Mouse (Mus musculus) cerebellum, postnatal 25 days (tissue): ENCODE measurements around the gene Siglecg.

ENCODE experiments used
- DNase-seq, 2 experiments: peaks; one replicate each; pipeline ENCODE4 v3.0.0; 2021; ENCODE audit warnings: mixed read lengths in 2 of 2

Gene Siglecg

DNA sequence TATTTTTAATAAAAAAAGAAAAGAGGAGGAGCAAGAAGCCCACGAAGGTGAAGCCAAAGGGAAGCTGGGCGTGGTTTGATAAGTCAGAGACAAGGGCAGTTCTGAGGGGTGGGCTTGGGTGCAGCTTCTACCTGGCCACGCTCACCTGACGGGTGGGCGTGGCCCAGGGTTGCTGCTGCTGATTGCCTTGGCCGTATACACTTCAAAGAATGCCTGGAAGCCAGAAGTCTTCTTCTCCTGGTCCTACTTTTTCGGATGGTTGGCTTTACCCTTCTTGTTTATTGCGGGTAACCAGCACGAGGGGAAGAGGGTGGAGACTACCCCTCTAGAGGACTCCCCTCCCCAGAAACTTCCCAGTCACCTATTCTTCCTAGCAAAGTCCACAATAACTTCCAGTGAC lies 34.7 kb downstream of the Siglecg start:
- DNase-seq, result no peak

DNA sequence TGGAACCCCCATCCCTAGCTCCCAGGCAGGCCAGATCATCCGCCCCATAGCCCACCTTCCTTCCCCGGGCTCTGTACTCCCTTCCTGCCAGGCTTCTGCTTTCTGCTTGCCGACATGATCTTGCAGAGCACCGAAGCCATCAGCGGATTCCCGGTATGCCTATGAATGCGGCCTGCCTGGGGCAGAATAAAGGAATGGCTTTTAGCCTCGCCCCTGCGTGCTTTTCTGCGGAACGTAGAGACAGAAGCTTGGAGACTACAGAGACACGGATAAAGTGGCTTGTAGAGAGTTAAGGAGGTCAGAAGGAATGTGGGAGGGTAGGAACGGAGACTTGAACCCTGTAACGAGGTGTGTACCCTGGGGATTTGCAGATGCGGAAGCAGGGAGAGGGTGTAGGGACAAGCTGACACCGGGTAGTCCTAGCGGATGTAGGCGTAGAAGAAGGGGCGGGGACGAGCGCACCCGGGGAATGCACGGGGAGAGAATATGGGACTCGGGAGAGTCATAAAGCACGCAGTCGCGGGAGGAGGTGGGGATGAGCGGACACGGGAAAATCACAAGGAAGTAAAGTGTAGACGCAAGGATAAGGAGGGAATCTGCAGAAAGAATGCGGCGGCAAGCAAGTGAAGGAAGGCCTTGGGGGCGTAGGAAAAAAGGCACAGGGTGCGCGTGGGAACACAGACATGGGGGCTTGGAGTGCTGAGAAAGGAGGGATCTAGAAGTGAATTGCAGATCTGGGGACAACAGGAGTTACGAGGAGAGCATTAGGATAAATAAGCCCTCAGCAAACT lies 35.3 kb downstream of the Siglecg start:
- DNase-seq, result peak; percentile 62 to 72

DNA sequence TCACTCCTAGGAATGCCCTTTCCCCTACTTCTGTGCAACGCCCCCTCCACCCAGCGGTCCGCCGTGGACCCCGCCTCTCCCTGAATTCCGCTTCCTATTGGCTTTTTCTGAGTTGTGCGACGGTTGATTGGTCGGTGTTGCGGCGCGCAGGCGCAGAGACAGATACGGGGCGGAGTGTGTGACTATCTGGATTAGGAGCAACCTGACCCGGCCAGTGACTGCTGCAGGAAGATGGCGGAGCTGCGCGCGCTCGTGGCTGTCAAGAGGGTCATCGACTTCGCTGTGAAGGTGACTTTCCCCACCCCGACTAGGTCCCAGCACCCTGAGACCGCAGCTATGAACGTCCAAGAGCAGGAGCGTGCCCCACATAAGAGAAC lies 35.9 kb downstream of the Siglecg start, which contains the start of the genes Etfb and Gm45233:
Gene Etfb, plus strand, starts transcription at position 167 of the 377 bp plus-strand sequence.
Gene Gm45233, plus strand, starts transcription at position 212 of the 377 bp plus-strand sequence.
- peak; percentile 93 to 95 for DNase-seq

DNA sequence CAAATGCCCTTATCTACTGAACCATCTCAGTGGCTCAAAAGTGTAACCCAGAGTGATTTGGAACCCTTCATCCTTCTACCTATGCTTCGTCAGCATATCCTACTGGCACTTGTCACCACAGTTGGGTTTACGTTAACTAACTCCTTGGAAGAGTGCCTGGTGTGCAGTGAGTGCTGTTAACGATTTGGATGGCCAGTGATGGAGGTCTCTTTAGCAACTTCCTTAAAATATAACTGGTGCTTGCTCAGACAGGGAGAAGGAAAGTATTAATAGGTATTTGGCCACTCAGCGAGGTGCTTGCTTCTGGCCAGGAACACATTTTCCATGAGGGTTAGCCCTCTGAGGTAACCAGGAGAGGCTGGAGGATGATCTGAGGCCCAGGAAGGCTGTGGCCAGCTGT lies 39.8 kb downstream of the Siglecg start:
- no peak for DNase-seq

DNA sequence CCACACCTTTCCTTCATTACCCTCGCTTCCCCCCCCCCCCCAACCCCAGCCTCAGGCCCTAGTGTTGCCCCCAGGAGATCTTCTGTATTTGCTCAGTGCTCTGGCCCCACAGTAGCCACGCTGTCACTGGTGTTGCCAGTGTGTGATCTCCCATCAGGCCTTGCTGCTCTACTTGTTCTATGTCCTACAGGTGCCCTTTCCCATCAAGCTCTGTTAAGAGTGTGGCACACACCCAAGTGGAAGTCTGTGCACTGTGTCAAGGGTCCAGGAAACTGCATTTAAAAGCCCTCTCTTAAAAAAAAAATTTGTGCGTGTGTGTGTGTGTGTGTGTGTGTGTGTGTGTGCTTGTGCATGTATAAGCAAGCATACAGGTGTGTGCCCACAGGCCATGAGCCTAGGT lies 40.2 kb downstream of the Siglecg start:
- DNase-seq, result no peak

DNA sequence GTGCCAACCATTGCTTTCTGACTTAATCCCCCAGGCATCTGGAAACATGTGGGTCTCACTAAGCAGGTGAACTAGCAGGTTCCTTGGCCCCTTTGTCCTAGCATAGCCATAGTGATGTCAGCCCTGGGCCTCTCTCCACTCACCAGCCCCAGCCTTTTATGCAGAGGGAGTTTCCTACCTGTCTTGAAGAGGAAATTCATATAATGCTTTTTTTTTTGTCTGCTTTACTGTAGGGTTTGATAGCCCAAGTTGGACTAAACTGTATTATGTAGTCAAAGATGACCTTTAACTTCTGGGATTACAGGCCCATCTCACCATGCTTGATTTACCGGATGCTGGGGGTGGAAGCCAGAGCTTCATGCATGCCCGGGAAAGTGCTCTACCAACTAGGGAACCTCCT lies 41.8 kb downstream of the Siglecg start:
- no peak for DNase-seq

DNA sequence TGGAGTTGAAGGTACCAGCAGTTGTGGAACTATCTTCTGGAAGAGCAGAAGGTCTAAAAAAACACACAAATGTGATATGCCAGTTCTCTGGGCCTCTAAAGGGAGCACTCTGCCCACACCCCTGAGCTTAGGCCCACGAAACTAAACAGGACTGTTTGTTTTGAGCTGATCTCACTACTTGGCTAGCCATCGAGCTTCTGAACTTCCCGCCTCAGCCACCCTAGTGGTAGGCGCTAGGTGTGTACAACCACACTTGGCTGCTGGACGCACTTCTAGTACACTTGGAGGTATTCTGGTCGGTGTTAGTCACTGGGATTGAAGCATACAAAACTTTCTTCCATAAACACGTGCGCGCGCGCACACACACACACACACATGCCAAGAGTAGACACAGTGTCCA lies 43.7 kb downstream of the Siglecg start:
- no peak for DNase-seq

DNA sequence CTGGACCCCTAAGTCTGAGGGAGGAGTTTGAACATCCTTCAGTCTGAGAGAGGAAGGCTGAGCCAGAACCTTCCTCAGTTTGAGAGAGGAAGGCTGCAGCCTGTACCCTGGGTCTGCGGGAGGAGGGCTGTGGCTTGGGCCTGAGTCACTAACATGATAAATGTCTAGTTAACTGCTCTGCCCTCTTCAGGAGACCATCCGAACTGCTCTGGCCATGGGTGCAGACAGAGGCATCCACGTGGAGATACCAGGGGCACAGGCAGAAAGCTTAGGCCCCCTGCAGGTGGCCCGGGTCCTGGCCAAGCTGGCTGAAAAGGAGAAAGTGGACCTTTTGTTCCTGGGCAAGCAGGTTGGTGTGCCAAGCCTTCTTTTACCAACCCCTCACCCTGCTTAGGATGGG lies 44.6 kb downstream of the Siglecg start:
- no peak for DNase-seq

DNA sequence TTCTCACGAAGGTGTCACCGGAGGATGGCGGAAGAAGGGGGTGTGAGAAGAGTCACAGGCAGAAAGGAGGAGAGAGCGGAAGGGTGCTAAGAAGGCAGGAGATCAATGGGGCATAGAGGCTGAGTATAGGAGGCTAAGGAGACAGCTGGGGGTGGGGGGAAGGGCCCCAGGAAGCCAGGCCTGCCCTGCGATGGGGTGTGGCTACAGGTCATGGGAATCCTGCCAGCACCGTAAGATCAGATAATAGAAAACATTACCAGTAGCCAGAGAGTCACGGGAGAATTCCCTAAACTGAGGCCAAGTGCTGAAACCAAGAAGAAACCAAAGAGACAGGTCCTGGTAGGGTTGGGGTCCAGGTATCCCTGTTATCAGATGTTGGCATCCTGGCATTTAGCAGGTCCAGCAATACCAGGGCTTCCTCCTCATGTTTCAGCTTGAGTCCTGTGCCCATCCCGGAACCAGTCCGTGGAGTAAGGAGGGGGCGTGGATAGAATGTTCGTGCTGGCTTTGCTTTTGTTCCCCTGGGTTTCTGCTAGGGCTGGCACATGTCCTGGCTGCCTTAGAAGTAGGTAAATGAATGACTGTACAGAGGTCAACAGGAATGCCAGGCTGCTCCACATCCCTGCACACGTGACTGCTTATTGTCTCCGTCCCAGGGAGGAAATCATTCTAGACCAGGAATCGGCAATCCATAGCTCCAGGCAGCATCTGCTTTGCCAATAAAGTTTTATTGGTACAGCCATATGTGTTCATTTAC lies 45.8 kb downstream of the Siglecg start:
- no peak for DNase-seq

DNA sequence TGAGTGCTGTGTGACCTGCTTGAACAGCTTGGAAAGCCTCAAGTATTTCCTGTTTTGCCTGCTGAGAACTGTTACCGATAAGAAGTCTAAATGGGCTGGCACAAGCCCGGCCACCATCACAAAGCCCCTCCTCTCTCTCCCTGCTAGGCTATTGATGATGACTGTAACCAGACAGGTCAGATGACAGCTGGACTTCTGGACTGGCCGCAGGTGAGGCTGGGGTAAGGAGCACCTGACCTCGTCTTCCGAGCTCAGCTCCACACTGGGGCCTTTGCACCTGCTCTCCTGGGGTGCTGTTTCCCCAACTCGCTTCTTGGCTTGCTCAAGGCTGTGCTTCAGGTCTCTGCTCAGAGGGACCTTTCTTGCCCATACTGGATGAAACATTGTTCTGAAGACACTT lies 46.4 kb downstream of the Siglecg start:
- no peak for DNase-seq

DNA sequence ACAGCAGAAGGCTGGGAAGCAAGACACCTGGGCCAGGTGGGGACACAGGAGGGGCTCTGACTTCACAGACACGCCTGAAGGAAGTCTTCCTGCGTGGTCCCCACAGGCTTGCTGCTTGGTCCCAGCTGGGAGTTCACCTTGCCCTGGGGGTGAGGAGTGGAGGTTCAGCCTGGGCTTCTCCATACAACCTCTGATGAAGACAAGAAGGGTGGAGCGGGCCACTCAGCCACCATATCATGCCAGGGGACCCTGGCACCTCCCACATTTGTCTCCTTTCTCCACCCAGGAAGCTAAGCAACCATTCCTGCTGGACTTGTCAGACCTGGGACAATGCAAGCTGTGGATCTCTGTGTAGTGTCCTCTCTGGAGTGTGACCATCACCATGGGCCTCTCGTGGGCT lies 54.8 kb downstream of the Siglecg start, which contains the start of gene Vsig10l:
Gene Vsig10l, plus strand, starts transcription at position 301 of the 400 bp plus-strand sequence.
- DNase-seq, result no peak

DNA sequence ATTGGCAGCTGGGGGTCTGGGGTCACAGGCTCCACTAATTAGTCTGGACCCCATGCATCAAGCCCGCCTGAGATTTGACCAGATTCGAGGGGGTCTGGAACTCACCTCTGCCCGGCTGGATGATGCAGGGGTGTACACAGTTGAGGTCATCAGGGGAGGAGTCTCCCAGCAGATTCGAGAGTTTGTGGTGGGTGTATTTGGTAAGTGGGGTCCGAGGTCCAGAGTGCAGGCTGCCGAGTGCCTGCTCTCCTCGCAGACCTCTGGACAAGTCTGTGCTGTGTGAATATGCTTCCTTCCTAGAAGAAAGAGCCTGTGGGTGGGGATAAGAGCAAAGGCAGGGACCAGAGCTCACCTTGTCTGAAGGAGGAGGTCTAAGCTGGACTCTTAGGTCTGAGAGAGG lies 56.0 kb downstream of the Siglecg start:
- no peak for DNase-seq

DNA sequence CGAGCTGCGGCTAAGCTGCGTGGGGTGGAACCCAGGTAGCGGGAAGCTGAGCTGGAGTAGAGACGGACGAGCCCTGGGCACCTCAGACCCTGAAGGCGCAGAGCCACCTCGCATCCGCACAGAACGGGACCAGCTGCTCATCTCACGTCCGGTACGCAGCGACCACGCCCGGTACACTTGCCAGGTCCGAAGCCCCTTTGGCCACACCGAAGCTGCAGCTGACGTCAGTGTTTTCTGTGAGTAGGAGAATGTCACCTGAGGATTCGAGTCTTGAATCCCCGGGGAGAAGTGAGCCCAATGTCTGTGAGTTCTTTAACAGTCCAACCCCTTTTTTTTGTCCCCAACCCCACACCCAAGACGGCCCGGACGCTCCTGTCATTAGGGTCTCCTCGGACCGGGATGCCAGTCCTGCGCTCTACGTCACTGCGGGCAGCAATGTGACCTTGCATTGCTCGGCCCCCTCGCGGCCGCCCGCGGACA lies 56.9 kb downstream of the Siglecg start:
- DNase-seq, result no peak

DNA sequence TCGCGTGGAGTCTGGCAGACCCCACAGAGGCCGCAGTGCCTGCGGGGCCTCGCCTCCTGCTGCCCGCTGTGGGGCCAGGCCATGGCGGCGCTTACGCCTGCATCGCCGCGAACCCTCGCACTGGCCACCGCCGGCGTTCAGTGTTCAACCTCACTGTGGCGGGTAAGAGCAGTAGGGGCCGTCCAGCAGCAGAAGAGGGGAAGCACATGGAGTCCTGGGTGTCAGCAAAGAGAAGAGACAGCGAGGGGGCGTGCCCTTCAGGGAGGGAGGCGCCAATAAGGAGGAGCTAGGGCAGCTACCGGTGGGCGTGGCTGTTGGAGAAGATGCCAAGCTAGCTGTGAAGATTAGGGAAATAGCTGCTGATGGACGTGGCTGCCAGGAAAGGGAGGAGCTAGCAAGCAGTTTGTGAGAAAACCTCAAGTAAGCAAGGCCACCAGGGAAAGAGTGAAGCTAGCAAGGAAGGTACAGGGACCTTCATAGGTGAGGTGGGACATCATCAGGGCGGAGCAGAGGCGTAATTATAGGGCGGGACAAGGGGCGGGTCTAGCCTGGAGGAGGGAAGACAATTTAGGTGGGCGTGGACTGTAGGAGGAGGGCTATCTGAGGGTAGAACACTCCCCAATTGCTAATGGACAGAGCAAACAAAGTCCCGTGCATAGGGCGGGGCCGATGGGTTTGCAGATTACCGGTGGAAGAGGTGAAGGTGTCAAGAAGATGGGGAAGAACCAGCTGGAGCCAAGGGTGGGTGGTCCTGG lies 57.5 kb downstream of the Siglecg start:
- peak; percentile 59 to 78 for DNase-seq

DNA sequence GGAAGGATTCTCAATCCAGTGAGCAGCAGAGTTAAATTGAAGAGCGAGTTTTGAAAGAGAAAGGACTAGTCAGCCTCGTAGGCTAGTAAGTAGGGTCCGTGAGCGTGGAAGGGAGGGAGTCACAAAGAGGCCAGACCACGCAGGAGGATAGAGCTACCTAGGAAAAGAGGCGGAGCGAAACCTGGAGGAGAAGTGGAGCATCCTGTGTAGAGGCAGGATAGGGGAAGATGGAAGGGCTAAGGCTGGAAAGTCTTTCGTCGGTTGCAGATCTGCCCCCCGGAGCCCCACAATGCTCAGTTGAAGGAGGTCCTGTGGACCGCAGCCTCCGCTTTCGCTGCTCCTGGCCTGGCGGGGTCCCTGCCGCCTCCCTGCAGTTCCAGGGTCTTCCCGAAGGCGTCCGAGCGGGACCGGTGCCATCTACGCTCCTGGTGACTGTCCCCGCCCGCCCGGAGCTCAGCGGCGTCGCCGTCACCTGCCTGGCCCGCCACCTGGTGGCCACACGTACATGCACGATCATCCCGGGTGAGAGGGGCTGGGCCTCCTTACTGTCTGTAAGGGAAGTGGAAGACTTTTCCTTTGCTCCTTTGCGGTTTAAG lies 58.2 kb downstream of the Siglecg start:
- DNase-seq, result peak; percentile 83 to 92
